Mouse (Mus musculus): Measurements from ENCODE around the gene Tgif2.

- TF ChIP-seq EP300 (IDR thresholded peaks at IDR 0.05; ENCODE audit: low read depth in 1 of 2, low read length in 2 of 2): no peak
- no peak for TF ChIP-seq POLR2AphosphoS2 (IDR thresholded peaks at IDR 0.05; ENCODE audit: low read length)
- TF ChIP-seq CTCF (IDR thresholded peaks at IDR 0.05 in 2 of 3, conservative IDR thresholded peaks at IDR 0.05 in 1 of 3; ENCODE audit: control insufficient read depth in 1 of 3, insufficient read depth in 1 of 3, low read depth in 2 of 3, low read length in 3 of 3, poor library complexity in 1 of 3, severe bottlenecking in 1 of 3): no peak
- TF ChIP-seq SIN3A (IDR thresholded peaks at IDR 0.05; ENCODE audit: low read length): no peak
- TF ChIP-seq KAT2A (conservative IDR thresholded peaks at IDR 0.05; ENCODE audit: low read depth, low read length): no peak
- no peak for TF ChIP-seq MAX (IDR thresholded peaks at IDR 0.05; ENCODE audit: low read length)
- TF ChIP-seq NRF1 (IDR thresholded peaks at IDR 0.05; ENCODE audit: insufficient read depth, low read depth, low read length, poor library complexity, severe bottlenecking): no peak
- no peak for TF ChIP-seq ELF1 (IDR thresholded peaks at IDR 0.05; ENCODE audit: low read depth, low read length)
- TF ChIP-seq GATA1 (IDR thresholded peaks at IDR 0.05; ENCODE audit: low read depth, low read length): no peak
- TF ChIP-seq ZKSCAN1 (IDR thresholded peaks at IDR 0.05; ENCODE audit: low read depth, low read length): no peak
- TF ChIP-seq TBP (IDR thresholded peaks at IDR 0.05; ENCODE audit: low read depth, low read length): no peak
Measured at GRCm38 (mm10) chr2:156868994-156869393, 29.2 kb downstream of the Tgif2 start.
